Mouse (Mus musculus): ENCODE results near the gene Mmel1. TPM values are rescaled to one million over a fixed set of nuclear protein-coding genes. Genes with fewer than 3 reads are reported as not detected.

Gene Mmel1
- polyA plus RNA-seq, 1 experiment from 2014 or later = 0.42 TPM

GRCm38 (mm10) chr4:154922931-154923330 is 53.5 kb downstream of the Mmel1 start:
- Histone ChIP-seq H3K9me3 (replicated peaks; ENCODE audit: control insufficient read depth, low read length) (no peaks in the 10 kb centered on the region), H3K27me3 (ENCODE audit: control insufficient read depth, insufficient read depth, low read length) (no peaks in the 10 kb centered on the region), H3K4me1 (ENCODE audit: control insufficient read depth, insufficient read depth, low read length) (no peaks in the 10 kb centered on the region; the same call in 1 of the 2 replicates), H3K27ac (ENCODE audit: low read length) (no peak overlapping the region), H3K36me3 (ENCODE audit: control insufficient read depth, insufficient read depth) (no peaks in the 10 kb centered on the region), H3K9ac (ENCODE audit: low read length) (no peak overlapping the region), H3K4me2 (ENCODE audit: low read depth, low read length) (no peak overlapping the region), H3K4me3 (ENCODE audit: low read length) (no peak overlapping the region)
- no peak for ATAC-seq (replicated peaks; ENCODE audit: extremely low read depth, insufficient read depth, low FRiP score)
- WGBS = 71% methylated on average over 5 of the region's 5 CpGs

- H3K27ac ChIP-seq (ENCODE audit: low read length) = no peak overlapping the region
- H3K36me3 ChIP-seq (ENCODE audit: control insufficient read depth, insufficient read depth) = no peaks in the 10 kb centered on the region
- H3K27me3 ChIP-seq (ENCODE audit: control insufficient read depth, insufficient read depth, low read length) = no peaks in the 10 kb centered on the region
- H3K9me3 ChIP-seq (replicated peaks; ENCODE audit: control insufficient read depth, low read length) = no peaks in the 10 kb centered on the region
- H3K4me3 ChIP-seq (ENCODE audit: low read length) = no peak overlapping the region
- H3K4me2 ChIP-seq (ENCODE audit: low read depth, low read length) = no peak overlapping the region
- H3K4me1 ChIP-seq (ENCODE audit: control insufficient read depth, insufficient read depth, low read length) = peaks cover 2% of the 10 kb centered on the region
- no peak overlapping the region for H3K9ac ChIP-seq (ENCODE audit: low read length)
- WGBS = 51% methylated on average over 4 of the region's 4 CpGs
- no peak for ATAC-seq (replicated peaks; ENCODE audit: extremely low read depth, insufficient read depth, low FRiP score)
Measured at GRCm38 (mm10) chr4:154925413-154925812, 56.0 kb downstream of the Mmel1 start.

GRCm38 (mm10) chr4:154926969-154927898 is 57.8 kb downstream of the Mmel1 start:
- H3K36me3 ChIP-seq (ENCODE audit: control insufficient read depth, insufficient read depth) = no peaks in the 10 kb centered on the region
- H3K27me3 ChIP-seq (ENCODE audit: control insufficient read depth, insufficient read depth, low read length) = no peaks in the 10 kb centered on the region
- WGBS = 52% methylated on average over 9 of the region's 9 CpGs
- H3K9me3 ChIP-seq (replicated peaks; ENCODE audit: control insufficient read depth, low read length) = no peaks in the 10 kb centered on the region
- H3K9ac ChIP-seq (ENCODE audit: low read length) = peak overlapping the region; percentile 49
- ATAC-seq (replicated peaks; ENCODE audit: extremely low read depth, insufficient read depth, low FRiP score) = no peak; the same call in 1 of the 2 replicates
- H3K27ac ChIP-seq (ENCODE audit: low read length) = peak overlapping the region; percentile 52
- H3K4me1 ChIP-seq (ENCODE audit: control insufficient read depth, insufficient read depth, low read length) = peaks cover 2% of the 10 kb centered on the region
- H3K4me3 ChIP-seq (ENCODE audit: low read length) = peak overlapping the region; percentile 27
- peak overlapping the region; percentile 54 for H3K4me2 ChIP-seq (ENCODE audit: low read depth, low read length)

- Histone ChIP-seq H3K9ac (ENCODE audit: low read length) (peak overlapping the region; percentile 49), H3K4me3 (ENCODE audit: low read length) (peak overlapping the region; percentile 27), H3K4me2 (ENCODE audit: low read depth, low read length) (peak overlapping the region; percentile 54), H3K27me3 (ENCODE audit: control insufficient read depth, insufficient read depth, low read length) (no peaks in the 10 kb centered on the region), H3K36me3 (ENCODE audit: control insufficient read depth, insufficient read depth) (no peaks in the 10 kb centered on the region), H3K27ac (ENCODE audit: low read length) (peak overlapping the region; percentile 52), H3K4me1 (ENCODE audit: control insufficient read depth, insufficient read depth, low read length) (peaks cover 2% of the 10 kb centered on the region), H3K9me3 (replicated peaks; ENCODE audit: control insufficient read depth, low read length) (no peaks in the 10 kb centered on the region)
- no peak for ATAC-seq (replicated peaks; ENCODE audit: extremely low read depth, insufficient read depth, low FRiP score)
- WGBS = 30% methylated on average over 5 of the region's 5 CpGs
Measured at GRCm38 (mm10) chr4:154927899-154928337, 58.5 kb downstream of the Mmel1 start.

- Histone ChIP-seq H3K4me2 (ENCODE audit: low read depth, low read length) (peak within 1 kb of the TSS; percentile 54), H3K9ac (ENCODE audit: low read length) (peak within 1 kb of the TSS; percentile 49), H3K4me1 (ENCODE audit: control insufficient read depth, insufficient read depth, low read length) (peaks cover 2% of the 10 kb centered on the region), H3K36me3 (ENCODE audit: control insufficient read depth, insufficient read depth) (no peaks in the 10 kb centered on the region), H3K4me3 (ENCODE audit: low read length) (peak within 1 kb of the TSS; percentile 27), H3K27me3 (ENCODE audit: control insufficient read depth, insufficient read depth, low read length) (no peaks in the 10 kb centered on the region), H3K27ac (ENCODE audit: low read length) (peak within 1 kb of the TSS; percentile 52), H3K9me3 (replicated peaks; ENCODE audit: control insufficient read depth, low read length) (no peaks in the 10 kb centered on the region)
- 31% methylated on average over 12 of the region's 12 CpGs for WGBS
- ATAC-seq (replicated peaks; ENCODE audit: extremely low read depth, insufficient read depth, low FRiP score) = no peak
Measured at GRCm38 (mm10) chr4:154928395-154929087, 59.2 kb downstream of the Mmel1 start, which contains the start of gene Tnfrsf14. TSS of gene Tnfrsf14 (minus strand) at chr4:154928563.

GRCm38 (mm10) chr4:154929088-154929660 is 59.8 kb downstream of the Mmel1 start:
- Histone ChIP-seq H3K27me3 (ENCODE audit: control insufficient read depth, insufficient read depth, low read length) (0 out of 2 replicates have a peak, but pooled peaks cover 2% of the 10 kb centered on the region), H3K4me1 (ENCODE audit: control insufficient read depth, insufficient read depth, low read length) (peaks cover 2% of the 10 kb centered on the region), H3K4me3 (ENCODE audit: low read length) (no peak overlapping the region), H3K9ac (ENCODE audit: low read length) (no peak overlapping the region), H3K9me3 (replicated peaks; ENCODE audit: control insufficient read depth, low read length) (no peaks in the 10 kb centered on the region), H3K36me3 (ENCODE audit: control insufficient read depth, insufficient read depth) (no peaks in the 10 kb centered on the region), H3K27ac (ENCODE audit: low read length) (no peak overlapping the region), H3K4me2 (ENCODE audit: low read depth, low read length) (no peak overlapping the region)
- ATAC-seq (replicated peaks; ENCODE audit: extremely low read depth, insufficient read depth, low FRiP score) = no peak
- WGBS = 75% methylated on average over 12 of the region's 12 CpGs

GRCm38 (mm10) chr4:154933306-154933907 is 64.0 kb downstream of the Mmel1 start:
- Histone ChIP-seq H3K36me3 (ENCODE audit: control insufficient read depth, insufficient read depth) (no peaks in the 10 kb centered on the region), H3K4me2 (ENCODE audit: low read depth, low read length) (no peak overlapping the region), H3K27me3 (ENCODE audit: control insufficient read depth, insufficient read depth, low read length) (0 out of 2 replicates have a peak, but pooled peaks cover 2% of the 10 kb centered on the region), H3K27ac (ENCODE audit: low read length) (no peak overlapping the region), H3K9ac (ENCODE audit: low read length) (no peak overlapping the region), H3K4me1 (ENCODE audit: control insufficient read depth, insufficient read depth, low read length) (peaks cover 2% of the 10 kb centered on the region; the same call in 1 of the 2 replicates), H3K4me3 (ENCODE audit: low read length) (no peak overlapping the region), H3K9me3 (replicated peaks; ENCODE audit: control insufficient read depth, low read length) (no peaks in the 10 kb centered on the region)
- no peak for ATAC-seq (replicated peaks; ENCODE audit: extremely low read depth, insufficient read depth, low FRiP score)
- 41% methylated on average over 13 of the region's 13 CpGs for WGBS

GRCm38 (mm10) chr4:154934800-154935199 is 65.4 kb downstream of the Mmel1 start:
- no peak overlapping the region for H3K4me2 ChIP-seq (ENCODE audit: low read depth, low read length)
- no peaks in the 10 kb centered on the region for H3K9me3 ChIP-seq (replicated peaks; ENCODE audit: control insufficient read depth, low read length)
- 81% methylated on average over 2 of the region's 2 CpGs for WGBS
- H3K4me3 ChIP-seq (ENCODE audit: low read length) = no peak overlapping the region
- H3K27ac ChIP-seq (ENCODE audit: low read length) = no peak overlapping the region
- no peaks in the 10 kb centered on the region for H3K4me1 ChIP-seq (ENCODE audit: control insufficient read depth, insufficient read depth, low read length)
- H3K27me3 ChIP-seq (ENCODE audit: control insufficient read depth, insufficient read depth, low read length) = 0 out of 2 replicates have a peak, but pooled peaks cover 2% of the 10 kb centered on the region
- no peaks in the 10 kb centered on the region for H3K36me3 ChIP-seq (ENCODE audit: control insufficient read depth, insufficient read depth)
- H3K9ac ChIP-seq (ENCODE audit: low read length) = no peak overlapping the region
- ATAC-seq (replicated peaks; ENCODE audit: extremely low read depth, insufficient read depth, low FRiP score) = no peak

Data from heart, embryonic 16.5 days (tissue).